Mouse (Mus musculus): ENCODE results near the gene Ecm2.

Gene Ecm2

GRCm38 (mm10) chr13:49507176-49507575 lies 2.6 kb downstream of the Ecm2 start:
- DNase-seq (ENCODE audit: low spot score in 2 of 2): no peak

GRCm38 (mm10) chr13:49518761-49519160 lies 14.2 kb downstream of the Ecm2 start:
- DNase-seq (ENCODE audit: low spot score in 2 of 2): no peak

GRCm38 (mm10) chr13:49526235-49526634 lies 21.6 kb downstream of the Ecm2 start:
- no peak for DNase-seq (ENCODE audit: low spot score in 2 of 2)

GRCm38 (mm10) chr13:49530636-49531035 lies 26.0 kb downstream of the Ecm2 start:
- DNase-seq (ENCODE audit: low spot score in 2 of 2): no peak

GRCm38 (mm10) chr13:49536946-49537345 lies 32.3 kb downstream of the Ecm2 start:
- DNase-seq (ENCODE audit: low spot score in 2 of 2): no peak

- no peak for DNase-seq (ENCODE audit: low spot score in 2 of 2)
Measured at GRCm38 (mm10) chr13:49538693-49539092, 34.1 kb downstream of the Ecm2 start.

GRCm38 (mm10) chr13:49544279-49544678 lies 39.7 kb downstream of the Ecm2 start, which contains the start of gene Aspn:
Gene Aspn (plus strand): TSS chr13:49544443.
- DNase-seq (ENCODE audit: low spot score in 2 of 2): no peak

GRCm38 (mm10) chr13:49545646-49546045 lies 41.0 kb downstream of the Ecm2 start:
- no peak for DNase-seq (ENCODE audit: low spot score in 2 of 2)

GRCm38 (mm10) chr13:49546517-49546916 lies 41.9 kb downstream of the Ecm2 start:
- DNase-seq (ENCODE audit: low spot score in 2 of 2): no peak

GRCm38 (mm10) chr13:49547563-49548150 lies 43.0 kb downstream of the Ecm2 start:
- no peak for DNase-seq (ENCODE audit: low spot score in 2 of 2)

GRCm38 (mm10) chr13:49549616-49550015 lies 45.0 kb downstream of the Ecm2 start:
- DNase-seq (ENCODE audit: low spot score in 2 of 2): no peak

GRCm38 (mm10) chr13:49554519-49554918 lies 49.9 kb downstream of the Ecm2 start:
- DNase-seq (ENCODE audit: low spot score in 2 of 2): no peak

GRCm38 (mm10) chr13:49556203-49556602 lies 51.6 kb downstream of the Ecm2 start:
- no peak for DNase-seq (ENCODE audit: low spot score in 2 of 2)

GRCm38 (mm10) chr13:49556924-49557323 lies 52.3 kb downstream of the Ecm2 start:
- no peak for DNase-seq (ENCODE audit: low spot score in 2 of 2)

- peak in 1 of 2 experiments; percentile 4 for DNase-seq (ENCODE audit: low spot score in 2 of 2)
Measured at GRCm38 (mm10) chr13:49559185-49559584, 54.6 kb downstream of the Ecm2 start.

GRCm38 (mm10) chr13:49560886-49561285 lies 56.3 kb downstream of the Ecm2 start:
- DNase-seq (ENCODE audit: low spot score in 2 of 2): no peak

GRCm38 (mm10) chr13:49564347-49564746 lies 59.7 kb downstream of the Ecm2 start:
- DNase-seq (ENCODE audit: low spot score in 2 of 2): no peak

- DNase-seq (ENCODE audit: low spot score in 2 of 2): no peak
Measured at GRCm38 (mm10) chr13:49570371-49570770, 65.8 kb downstream of the Ecm2 start.

GRCm38 (mm10) chr13:49571418-49571817 lies 66.8 kb downstream of the Ecm2 start:
- no peak for DNase-seq (ENCODE audit: low spot score in 2 of 2)

- DNase-seq (ENCODE audit: low spot score in 2 of 2): no peak
Measured at GRCm38 (mm10) chr13:49581541-49582530, 77.2 kb downstream of the Ecm2 start, which contains the start of gene Omd. Gene Omd (plus strand): TSS chr13:49582462.

All from spleen, postnatal 36 days (tissue).